Mouse (Mus musculus) kidney, postnatal 0 days (tissue): ENCODE results near the gene Mecom. TPM values are rescaled to one million over a fixed set of nuclear protein-coding genes. Genes with fewer than 3 reads are reported as not detected.

Source experiments
- ATAC-seq: fragments of 200-750 bp; cut with Nextera tagmentation; replicated peaks from 2 replicates; pipeline ENCODE4 v1.8.0; 2017; ENCODE audit warnings: low read depth, moderate number of reproducible peaks, moderate TSS enrichment, moderate library complexity; ENCODE audit not compliant: low FRiP score
- DNase-seq: peaks from one replicate; pipeline ENCODE4 v3.0.0-alpha.2; 2016; ENCODE audit warnings: low spot score
- H3K27ac ChIP-seq: fragments of 300-500 bp; sonication (generic); 2 replicates; pipeline ENCODE4 v1.5.1; 2014; ENCODE audit warnings: mild to moderate bottlenecking
- H3K27me3 ChIP-seq: fragments of 300-500 bp; sonication (generic); 2 replicates; pipeline ENCODE4 v1.6.1; 2014; ENCODE audit warnings: low read length, mixed read lengths; ENCODE audit not compliant: insufficient read depth
- H3K36me3 ChIP-seq: fragments of 300-500 bp; sonication (generic); 2 replicates; pipeline ENCODE4 v1.6.1; 2014; ENCODE audit warnings: low read length, mixed read lengths; ENCODE audit not compliant: insufficient read depth
- H3K4me1 ChIP-seq: fragments of 300-500 bp; sonication (generic); replicated peaks from 2 replicates; pipeline ENCODE4 v1.6.1; 2014; ENCODE audit warnings: antibody characterized with exemption, low read length, mixed read lengths; ENCODE audit not compliant: insufficient read depth
- H3K4me2 ChIP-seq: fragments of 300-500 bp; sonication (generic); 2 replicates; pipeline ENCODE4 v1.6.1; 2014; ENCODE audit warnings: mild to moderate bottlenecking, low read length, moderate library complexity, mixed read lengths
- H3K4me3 ChIP-seq: fragments of 300-500 bp; sonication (generic); replicated peaks from 2 replicates; pipeline ENCODE4 v1.5.1; 2014; ENCODE audit warnings: low read depth, low read length
- H3K9ac ChIP-seq: fragments of 300-500 bp; sonication (generic); 2 replicates; pipeline ENCODE4 v1.6.1; 2014; ENCODE audit warnings: low read depth, low read length
- H3K9me3 ChIP-seq: fragments of 300-500 bp; sonication (generic); replicated peaks from 2 replicates; pipeline ENCODE4 v1.6.1; 2016; ENCODE audit warnings: low read length, inconsistent platforms, mixed read lengths
- CTCF ChIP-seq: IDR thresholded peaks from 2 replicates; pipeline ENCODE4 v1.5.1; 2016; ENCODE audit warnings: antibody characterized with exemption, low read depth, mild to moderate bottlenecking, moderate library complexity
- WGBS: fragments of 180-500 bp; shearing (Covaris S2); extraction: QIAGEN DNeasy Blood & Tissue Kit; methylation state at CpG from one replicate; pipeline ENCODE4 v1.1.7; 2014; 5-methylcytosine and 5-hydroxymethylcytosine counted together
- polyA plus RNA-seq: library from polyadenylated mRNA; unstranded; fragments of >200 nt; fragmentation: Nextera tagmentation; extraction: Ambion mirVana; gene quantifications from 2 replicates; pipeline ENCODE4 v1.2.1, GENCODE M21; 2015

The Mecom gene
- polyA plus RNA-seq, 1 experiment from 2014 or later = 54.7 TPM

- Histone ChIP-seq H3K4me2 (no peak overlapping the region), H3K27ac (peak overlapping the region; percentile 9; the same call in 1 of the 2 replicates), H3K27me3 (no peaks in the 10 kb centered on the region), H3K4me3 (no peak overlapping the region), H3K9ac (no peak overlapping the region), H3K9me3 (no peaks in the 10 kb centered on the region), H3K4me1 (peaks cover under 1% of the 10 kb centered on the region; the same call in 1 of the 2 replicates), H3K36me3 (no peaks in the 10 kb centered on the region)
- DNase-seq (peak; percentile 42), ATAC-seq (no peak; the same call in 1 of the 2 replicates)
- WGBS = 50% methylated on average over 6 of the region's 6 CpGs
- TF ChIP-seq CTCF = no peak; the same call in 1 of the 2 replicates
Measured at GRCm38 (mm10) chr3:30138588-30138987, 409.2 kb downstream of the Mecom start.

DNA sequence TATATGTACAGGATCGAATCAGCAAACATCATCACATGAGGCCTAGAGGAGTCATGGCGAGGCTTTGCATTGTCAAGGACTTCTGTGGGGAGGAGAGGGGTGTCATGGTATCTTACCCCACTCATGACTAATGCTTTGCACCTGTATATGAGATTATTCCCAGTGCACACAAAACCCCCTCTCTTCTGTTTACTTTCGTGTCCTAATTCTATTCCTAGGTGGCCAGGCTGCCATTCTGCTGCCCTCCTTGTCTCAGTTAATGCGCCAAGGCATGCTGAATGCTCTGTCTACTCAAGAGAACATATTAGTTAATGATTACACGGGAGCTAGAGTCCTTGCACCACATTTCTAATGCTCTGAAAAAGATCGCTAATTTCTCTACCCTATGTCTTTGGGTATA, 412.0 kb downstream of the Mecom start:
- peak overlapping the region; percentile 48; the same call in 1 of the 2 replicates for H3K27ac ChIP-seq
- 66% methylated on average over 6 of the region's 6 CpGs for WGBS
- ATAC-seq = no peak; the same call in 1 of the 2 replicates

GRCm38 (mm10) chr3:30135119-30135518, 412.7 kb downstream of the Mecom start:
- peak overlapping the region; percentile 3; the same call in 1 of the 2 replicates for H3K27ac ChIP-seq
- H3K4me2 ChIP-seq = no peak overlapping the region
- no peaks in the 10 kb centered on the region for H3K27me3 ChIP-seq
- ATAC-seq = no peak
- TF ChIP-seq CTCF = no peak
- H3K9ac ChIP-seq = no peak overlapping the region
- no peak for DNase-seq
- H3K36me3 ChIP-seq = no peaks in the 10 kb centered on the region
- no peak overlapping the region for H3K4me3 ChIP-seq
- no peaks in the 10 kb centered on the region for H3K4me1 ChIP-seq
- WGBS = 92% methylated on average over 1 of the region's 1 CpGs
- no peaks in the 10 kb centered on the region for H3K9me3 ChIP-seq

More for the DNA sequence above, 412.0 kb downstream of the Mecom start:
- Histone ChIP-seq H3K9me3 (no peaks in the 10 kb centered on the region), H3K27me3 (no peaks in the 10 kb centered on the region), H3K36me3 (no peaks in the 10 kb centered on the region), H3K4me1 (no peaks in the 10 kb centered on the region), H3K9ac (no peak overlapping the region), H3K4me2 (no peak overlapping the region), H3K4me3 (no peak overlapping the region)
- DNase-seq = peak; percentile 42
- TF ChIP-seq CTCF = no peak

GRCm38 (mm10) chr3:30132981-30133380, 414.8 kb downstream of the Mecom start:
- Histone ChIP-seq H3K4me1 (no peaks in the 10 kb centered on the region), H3K4me2 (no peak overlapping the region), H3K4me3 (no peak overlapping the region), H3K27me3 (no peaks in the 10 kb centered on the region), H3K27ac (no peak overlapping the region), H3K9ac (no peak overlapping the region), H3K9me3 (no peaks in the 10 kb centered on the region), H3K36me3 (no peaks in the 10 kb centered on the region)
- DNase-seq (no peak), ATAC-seq (no peak)
- 83% methylated on average over 3 of the region's 3 CpGs for WGBS
- TF ChIP-seq CTCF = no peak

GRCm38 (mm10) chr3:30132370-30132769, 415.4 kb downstream of the Mecom start:
- H3K4me2 ChIP-seq = no peak overlapping the region
- no peak for DNase-seq
- no peak for TF ChIP-seq CTCF
- 87% methylated on average over 2 of the region's 2 CpGs for WGBS
- no peak overlapping the region for H3K27ac ChIP-seq
- H3K27me3 ChIP-seq = no peaks in the 10 kb centered on the region
- no peaks in the 10 kb centered on the region for H3K36me3 ChIP-seq
- H3K9me3 ChIP-seq = no peaks in the 10 kb centered on the region
- no peak overlapping the region for H3K9ac ChIP-seq
- H3K4me3 ChIP-seq = no peak overlapping the region
- H3K4me1 ChIP-seq = no peaks in the 10 kb centered on the region
- no peak for ATAC-seq

DNA sequence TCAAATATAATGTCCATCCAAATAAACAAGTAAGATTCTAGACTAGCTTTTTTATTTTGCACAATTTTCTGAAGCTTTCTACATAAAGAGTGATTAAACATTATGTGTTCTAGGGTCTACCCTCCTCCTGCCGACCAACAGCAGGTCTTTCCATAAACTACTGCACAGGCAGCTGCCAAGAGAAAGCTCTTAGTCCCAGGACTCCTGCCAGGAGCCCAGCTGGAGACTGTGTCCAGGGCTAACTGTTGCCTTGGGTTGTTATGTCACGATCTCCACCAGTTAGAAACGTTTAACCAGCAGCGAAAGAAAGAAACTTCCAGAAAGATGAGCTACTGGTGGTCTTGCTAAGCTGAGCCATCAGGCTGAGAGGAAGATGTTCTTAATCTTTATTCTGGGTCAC, 417.3 kb downstream of the Mecom start:
- Histone ChIP-seq H3K9me3 (no peaks in the 10 kb centered on the region), H3K9ac (no peak overlapping the region), H3K4me3 (no peak overlapping the region), H3K4me2 (no peak overlapping the region), H3K27me3 (no peaks in the 10 kb centered on the region), H3K4me1 (no peaks in the 10 kb centered on the region), H3K36me3 (no peaks in the 10 kb centered on the region), H3K27ac (no peak overlapping the region)
- DNase-seq (no peak), ATAC-seq (no peak)
- TF ChIP-seq CTCF = no peak
- 55% methylated on average over 4 of the region's 4 CpGs for WGBS

DNA sequence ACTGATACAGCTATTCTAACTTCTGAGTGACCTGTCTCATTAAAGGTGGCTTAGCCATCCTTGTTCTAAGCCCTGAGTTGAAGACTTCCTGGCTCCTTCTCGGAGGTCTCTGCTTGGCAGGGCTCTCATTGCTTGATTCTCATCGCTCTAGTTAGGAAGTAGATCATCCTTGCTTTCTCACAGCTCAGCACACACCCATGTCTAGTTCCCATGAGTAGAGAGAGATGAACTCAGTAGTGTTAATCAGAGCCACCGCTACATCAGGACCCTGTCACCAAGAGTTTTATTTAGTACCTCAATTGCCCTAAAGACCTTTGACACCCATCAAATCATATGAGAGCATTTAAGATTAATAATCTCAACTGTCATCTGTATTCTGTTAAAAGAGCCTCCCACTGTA, 425.2 kb downstream of the Mecom start:
- no peak for TF ChIP-seq CTCF
- H3K4me1 ChIP-seq = no peaks in the 10 kb centered on the region
- no peak overlapping the region for H3K27ac ChIP-seq
- no peaks in the 10 kb centered on the region for H3K36me3 ChIP-seq
- WGBS = 84% methylated on average over 3 of the region's 3 CpGs
- no peaks in the 10 kb centered on the region for H3K9me3 ChIP-seq
- no peak overlapping the region for H3K4me3 ChIP-seq
- no peaks in the 10 kb centered on the region for H3K27me3 ChIP-seq
- no peak overlapping the region for H3K9ac ChIP-seq
- ATAC-seq (no peak), DNase-seq (no peak)
- H3K4me2 ChIP-seq = no peak overlapping the region
